Mouse (Mus musculus) heart, postnatal 14 days (tissue): ENCODE results near the gene B3gnt6. TPM values are rescaled to one million over a fixed set of nuclear protein-coding genes. Genes with fewer than 3 reads are reported as not detected.
"Not testable (repeated sequence)": the region's sequence is repeated elsewhere in the genome, so short reads cannot be mapped to it uniquely, and the experiment has no call there.

Experiments used
- DNase-seq, 2 experiments: peaks; one replicate each; pipeline ENCODE4 v3.0.0; 2021 to 2022
- intact Hi-C: fragments of 180-260 bp; cut with DNase I; formaldehyde crosslinking; loops from one replicate; pipeline ENCODE4 v1.15.1; 2025
- long read RNA-seq, 2 experiments: library from polyadenylated mRNA; stranded (forward); transcript quantifications; one replicate each; pipeline ENCODE4 v2.0.0; 2021
- total RNA-seq, 2 experiments: library from RNA; stranded (reverse); gene quantifications; 2 replicates each; pipeline ENCODE4 v1.2.3; 2021

B3gnt6 gene
- not detected for total RNA-seq
- long read RNA-seq, experiment 1: 0 reads
- long read RNA-seq, experiment 2: 0 reads

- intact Hi-C loops: no loop called here
- no peak for DNase-seq
Measured at GRCm38 (mm10) chr7:98199381-98199780, at the start of gene B3gnt6. Gene B3gnt6, minus strand, starts transcription at chr7:98199481.

GRCm38 (mm10) chr7:98236686-98237359 is 37.5 kb upstream of the B3gnt6 start:
- DNase-seq: peak; percentile 23 to 29
- intact Hi-C loops: no loop called here

GRCm38 (mm10) chr7:98223796-98224195 is 24.5 kb upstream of the B3gnt6 start:
- intact Hi-C loops: no loop called here
- DNase-seq: no peak

- no peak for DNase-seq
- intact Hi-C loops: no loop called here
Measured at GRCm38 (mm10) chr7:98216713-98217112, 17.4 kb upstream of the B3gnt6 start.

- intact Hi-C loops: no loop called here
- DNase-seq: no peak
Measured at GRCm38 (mm10) chr7:98202946-98203345, 3.7 kb upstream of the B3gnt6 start.

- no peak for DNase-seq
- intact Hi-C loops: no loop called here
Measured at GRCm38 (mm10) chr7:98201493-98202028, 2.3 kb upstream of the B3gnt6 start.

GRCm38 (mm10) chr7:98200396-98200795 is 1.1 kb upstream of the B3gnt6 start:
- intact Hi-C loops: no loop called here
- no peak for DNase-seq

- intact Hi-C loops: no loop called here
- no peak for DNase-seq
Measured at GRCm38 (mm10) chr7:98195151-98195801, 4.0 kb downstream of the B3gnt6 start.

- intact Hi-C loops: no loop called here
Measured at GRCm38 (mm10) chr7:98194026-98194792, 5.1 kb downstream of the B3gnt6 start.

GRCm38 (mm10) chr7:98193515-98194025 is 5.7 kb downstream of the B3gnt6 start:
- intact Hi-C loops: no loop called here
- DNase-seq: peak in 1 of 2 experiments; percentile 23

More at GRCm38 (mm10) chr7:98194026-98194792, 5.1 kb downstream of the B3gnt6 start:
- DNase-seq: peak in 1 of 2 experiments; percentile 18

- DNase-seq: peak in 1 of 2 experiments; percentile 41
- intact Hi-C loops: loop anchor here (1.0 kb wide), 1 partner anchor 36 kb away; no protein-coding TSS in a partner anchor
Measured at GRCm38 (mm10) chr7:98191571-98192250, 7.6 kb downstream of the B3gnt6 start.

GRCm38 (mm10) chr7:98190578-98190977 is 8.7 kb downstream of the B3gnt6 start:
- intact Hi-C loops: no loop called here
- no peak for DNase-seq

GRCm38 (mm10) chr7:98189745-98190144 is 9.5 kb downstream of the B3gnt6 start:
- DNase-seq: no peak
- intact Hi-C loops: no loop called here

- no peak for DNase-seq
- intact Hi-C loops: no loop called here
Measured at GRCm38 (mm10) chr7:98188680-98189079, 10.6 kb downstream of the B3gnt6 start.

GRCm38 (mm10) chr7:98188238-98188637 is 11.0 kb downstream of the B3gnt6 start:
- intact Hi-C loops: no loop called here

GRCm38 (mm10) chr7:98187332-98187731 is 11.9 kb downstream of the B3gnt6 start:
- DNase-seq, intact Hi-C loops: not testable (repeated sequence)

More at GRCm38 (mm10) chr7:98188238-98188637, 11.0 kb downstream of the B3gnt6 start:
- no peak for DNase-seq

- intact Hi-C loops: no loop called here
- DNase-seq: no peak
Measured at GRCm38 (mm10) chr7:98186637-98187036, 12.6 kb downstream of the B3gnt6 start.

- no peak for DNase-seq
- intact Hi-C loops: no loop called here
Measured at GRCm38 (mm10) chr7:98185326-98185725, 14.0 kb downstream of the B3gnt6 start.

GRCm38 (mm10) chr7:98178560-98179231 is 20.6 kb downstream of the B3gnt6 start:
- no peak for DNase-seq
- intact Hi-C loops: no loop called here
